Mouse (Mus musculus) intestine, embryonic 16.5 days (tissue): ENCODE data around the gene Erbb2. TPM values are rescaled to one million over a fixed set of nuclear protein-coding genes. Genes with fewer than 3 reads are reported as not detected.

Source experiments
- ATAC-seq: fragments of 200-750 bp; cut with Nextera tagmentation; 2 replicates; pipeline ENCODE4 v1.8.0; 2017; ENCODE audit warnings: moderate TSS enrichment, moderate library complexity
- H3K27ac ChIP-seq: fragments of 300-500 bp; sonication (generic); 2 replicates; pipeline ENCODE4 v1.5.1; 2014; ENCODE audit warnings: mild to moderate bottlenecking, low read length
- H3K27me3 ChIP-seq: fragments of 300-500 bp; sonication (generic); replicated peaks from 2 replicates; pipeline ENCODE4 v1.6.1; 2014; ENCODE audit warnings: low read length, control low read depth, mixed read lengths; ENCODE audit not compliant: control insufficient read depth, insufficient read depth
- H3K36me3 ChIP-seq: fragments of 300-500 bp; sonication (generic); 2 replicates; pipeline ENCODE4 v1.6.1; 2014; ENCODE audit warnings: low read length, control low read depth; ENCODE audit not compliant: control insufficient read depth, insufficient read depth
- H3K4me1 ChIP-seq: fragments of 300-500 bp; sonication (generic); 2 replicates; pipeline ENCODE4 v1.6.1; 2014; ENCODE audit warnings: low read length, control low read depth, mixed read lengths; ENCODE audit not compliant: control insufficient read depth, insufficient read depth
- H3K4me2 ChIP-seq: fragments of 300-500 bp; sonication (generic); 2 replicates; pipeline ENCODE4 v1.6.1; 2014; ENCODE audit warnings: low read depth, low read length, control low read depth
- H3K4me3 ChIP-seq: fragments of 300-500 bp; sonication (generic); 2 replicates; pipeline ENCODE4 v1.5.1; 2014; ENCODE audit warnings: mild to moderate bottlenecking, low read length
- H3K9ac ChIP-seq: fragments of 300-500 bp; sonication (generic); 2 replicates; pipeline ENCODE4 v1.6.1; 2014; ENCODE audit warnings: low read depth, low read length
- H3K9me3 ChIP-seq: fragments of 300-500 bp; sonication (generic); 2 replicates; pipeline ENCODE4 v1.6.1; 2016; ENCODE audit warnings: low read length, control low read depth; ENCODE audit not compliant: control insufficient read depth
- WGBS: fragments of 180-500 bp; shearing (Covaris S2); extraction: QIAGEN DNeasy Blood & Tissue Kit; methylation state at CpG from one replicate; pipeline ENCODE4 v1.1.7; 2014; 5-methylcytosine and 5-hydroxymethylcytosine counted together
- polyA plus RNA-seq: library from polyadenylated mRNA; unstranded; fragments of >200 nt; fragmentation: Nextera tagmentation; extraction: Ambion mirVana; gene quantifications from 2 replicates; pipeline ENCODE4 v1.2.1, GENCODE M21; 2015

Erbb2 gene
- polyA plus RNA-seq, 1 experiment from 2014 or later, result 33.8 TPM

DNA sequence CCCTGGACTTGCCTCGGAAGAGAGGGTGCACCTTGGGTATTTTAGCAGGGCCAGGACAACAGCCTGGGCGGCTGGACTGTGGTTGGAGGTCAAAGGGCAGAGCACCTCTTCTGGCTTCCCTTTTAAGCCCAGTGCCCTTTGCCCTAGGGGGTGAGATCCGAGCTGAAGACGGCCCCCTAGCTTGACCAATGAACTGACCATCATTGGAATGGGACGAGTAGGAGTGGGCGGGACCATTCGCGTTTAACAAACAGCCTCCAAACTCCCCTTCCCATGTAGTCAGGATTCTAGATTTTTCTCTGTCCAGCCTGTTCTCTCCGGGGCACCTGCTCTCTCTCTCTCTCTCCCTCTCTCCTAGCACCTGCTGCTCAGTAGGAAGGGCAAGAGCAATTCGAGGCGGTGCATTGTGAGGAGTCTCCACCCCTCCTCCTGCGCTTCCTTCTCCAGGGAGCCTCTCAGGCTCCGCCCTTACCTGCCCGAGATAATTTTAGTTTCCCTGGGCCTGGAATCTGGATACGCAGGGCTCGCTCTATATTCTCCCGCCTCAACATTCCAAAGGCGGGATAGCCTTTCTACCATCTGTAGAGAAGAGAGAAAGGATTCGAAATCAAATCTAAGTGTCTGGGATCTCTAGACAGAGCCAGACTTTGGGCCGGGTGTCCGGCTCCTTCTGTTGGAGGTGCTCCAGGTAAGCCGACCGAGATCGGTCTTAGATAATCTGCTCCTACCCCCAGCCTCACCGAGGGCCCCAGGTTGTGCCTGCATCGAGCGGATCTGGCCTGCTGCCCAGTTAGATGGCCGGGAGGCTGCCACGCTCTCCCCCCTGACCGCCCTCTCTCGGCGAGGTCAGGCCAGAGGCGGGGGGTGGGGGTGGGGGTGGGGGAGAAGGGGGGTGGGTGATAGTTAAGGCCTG, 34.5 kb downstream of the Erbb2 start:
- H3K4me3 ChIP-seq, result peak overlapping the region; percentile 55
- H3K27ac ChIP-seq, result peak overlapping the region; percentile 95
- no peaks in the 10 kb centered on the region for H3K9me3 ChIP-seq
- peak overlapping the region; percentile 43 for H3K4me2 ChIP-seq
- peak; percentile 91 for ATAC-seq
- WGBS, result 1% methylated on average over 31 of the region's 33 CpGs
- no peaks in the 10 kb centered on the region; the same call in 1 of the 2 replicates for H3K27me3 ChIP-seq
- peaks cover 3% of the 10 kb centered on the region; the same call in 1 of the 2 replicates for H3K36me3 ChIP-seq
- peak overlapping the region; percentile 79 for H3K9ac ChIP-seq
- peaks cover 12% of the 10 kb centered on the region for H3K4me1 ChIP-seq

DNA sequence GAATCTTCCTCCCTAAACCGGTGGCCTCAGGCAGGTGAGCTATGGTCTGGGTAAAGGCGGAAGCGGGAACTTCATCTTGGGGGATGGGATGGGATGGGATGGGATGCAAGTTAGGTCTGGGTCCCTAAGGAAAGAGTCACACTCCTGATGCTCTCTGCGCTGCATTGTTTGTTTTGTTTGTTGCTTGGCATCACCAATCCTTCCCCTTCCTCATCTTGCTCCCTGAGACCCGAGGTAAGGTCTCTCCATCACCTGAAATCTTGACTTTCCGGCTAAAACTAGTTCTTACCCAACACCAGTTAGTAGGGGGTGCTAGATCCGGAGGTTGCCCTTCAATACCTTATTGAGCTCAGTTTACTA, 35.2 kb downstream of the Erbb2 start:
- peaks cover 3% of the 10 kb centered on the region; the same call in 1 of the 2 replicates for H3K36me3 ChIP-seq
- H3K4me3 ChIP-seq, result peak overlapping the region; percentile 55
- 14% methylated on average over 7 of the region's 7 CpGs for WGBS
- peak overlapping the region; percentile 79 for H3K9ac ChIP-seq
- peak overlapping the region; percentile 95 for H3K27ac ChIP-seq
- peak overlapping the region; percentile 43 for H3K4me2 ChIP-seq
- no peak for ATAC-seq
- no peaks in the 10 kb centered on the region; the same call in 1 of the 2 replicates for H3K27me3 ChIP-seq
- peaks cover 12% of the 10 kb centered on the region for H3K4me1 ChIP-seq
- no peaks in the 10 kb centered on the region for H3K9me3 ChIP-seq

DNA sequence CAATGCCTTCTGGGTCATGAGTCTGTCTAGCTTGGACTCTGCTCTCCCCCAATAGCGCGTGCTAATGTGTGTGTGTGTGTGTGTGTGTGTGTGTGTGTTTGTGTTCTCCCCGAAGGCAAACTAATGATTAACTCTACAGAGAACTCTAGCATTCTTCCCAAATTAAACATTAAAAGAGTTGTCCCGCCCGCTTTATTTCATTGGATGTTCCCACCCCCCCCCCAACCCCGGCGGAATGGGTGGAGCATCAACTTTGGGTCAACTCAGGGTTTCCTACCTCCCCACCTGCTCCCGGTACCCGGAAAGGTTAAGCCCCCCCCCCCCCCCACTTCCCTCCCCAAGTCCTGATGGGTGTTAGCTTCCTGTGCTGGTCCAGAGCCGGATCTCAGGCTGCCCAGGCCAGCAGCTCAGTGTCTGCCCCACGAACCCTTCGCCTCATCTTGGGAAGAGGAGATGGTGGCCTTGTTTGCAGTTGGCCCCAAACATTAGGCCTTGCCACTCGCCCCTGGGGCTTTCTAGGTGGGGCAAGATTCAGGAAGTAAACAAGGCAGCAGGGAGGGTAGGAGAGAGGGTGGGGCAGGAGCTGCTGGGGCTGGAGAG, 36.0 kb downstream of the Erbb2 start:
- peak; percentile 72 for ATAC-seq
- 30% methylated on average over 13 of the region's 13 CpGs for WGBS

DNA sequence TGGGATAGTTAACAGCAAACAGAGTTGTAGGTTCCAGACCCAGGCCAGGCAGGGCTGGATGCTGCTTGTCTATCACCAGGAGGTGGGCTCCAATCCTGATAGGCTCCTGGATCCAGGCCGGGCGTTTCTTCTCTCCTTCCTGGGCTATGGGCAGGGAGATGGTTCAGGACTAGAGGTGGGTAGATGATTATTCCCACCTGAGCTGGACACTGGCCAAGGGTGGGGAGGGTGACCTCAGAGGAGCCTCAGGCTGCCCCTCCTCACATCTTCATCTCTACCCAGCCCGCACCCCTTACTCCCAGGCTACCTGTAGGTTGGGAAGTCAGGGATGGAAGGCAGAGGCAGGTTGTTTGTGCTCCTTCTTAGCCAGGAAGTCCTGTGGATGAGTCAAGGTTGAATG, 37.1 kb downstream of the Erbb2 start:
- Histone ChIP-seq H3K9me3 (no peaks in the 10 kb centered on the region), H3K9ac (peak overlapping the region; percentile 41; the same call in 1 of the 2 replicates), H3K4me2 (peak overlapping the region; percentile 51), H3K4me3 (peak overlapping the region; percentile 55), H3K27ac (no peak overlapping the region), H3K27me3 (no peaks in the 10 kb centered on the region; the same call in 1 of the 2 replicates), H3K36me3 (peaks cover 9% of the 10 kb centered on the region), H3K4me1 (peaks cover 12% of the 10 kb centered on the region)
- ATAC-seq, result no peak
- 65% methylated on average over 3 of the region's 3 CpGs for WGBS

More for the DNA sequence above, 36.0 kb downstream of the Erbb2 start:
- H3K4me1 ChIP-seq, result peaks cover 12% of the 10 kb centered on the region
- peak overlapping the region; percentile 95 for H3K27ac ChIP-seq
- peak overlapping the region; percentile 51 for H3K4me2 ChIP-seq
- H3K4me3 ChIP-seq, result peak overlapping the region; percentile 55
- H3K27me3 ChIP-seq, result no peaks in the 10 kb centered on the region; the same call in 1 of the 2 replicates
- peaks cover 3% of the 10 kb centered on the region; the same call in 1 of the 2 replicates for H3K36me3 ChIP-seq
- H3K9ac ChIP-seq, result peak overlapping the region; percentile 79
- H3K9me3 ChIP-seq, result no peaks in the 10 kb centered on the region

DNA sequence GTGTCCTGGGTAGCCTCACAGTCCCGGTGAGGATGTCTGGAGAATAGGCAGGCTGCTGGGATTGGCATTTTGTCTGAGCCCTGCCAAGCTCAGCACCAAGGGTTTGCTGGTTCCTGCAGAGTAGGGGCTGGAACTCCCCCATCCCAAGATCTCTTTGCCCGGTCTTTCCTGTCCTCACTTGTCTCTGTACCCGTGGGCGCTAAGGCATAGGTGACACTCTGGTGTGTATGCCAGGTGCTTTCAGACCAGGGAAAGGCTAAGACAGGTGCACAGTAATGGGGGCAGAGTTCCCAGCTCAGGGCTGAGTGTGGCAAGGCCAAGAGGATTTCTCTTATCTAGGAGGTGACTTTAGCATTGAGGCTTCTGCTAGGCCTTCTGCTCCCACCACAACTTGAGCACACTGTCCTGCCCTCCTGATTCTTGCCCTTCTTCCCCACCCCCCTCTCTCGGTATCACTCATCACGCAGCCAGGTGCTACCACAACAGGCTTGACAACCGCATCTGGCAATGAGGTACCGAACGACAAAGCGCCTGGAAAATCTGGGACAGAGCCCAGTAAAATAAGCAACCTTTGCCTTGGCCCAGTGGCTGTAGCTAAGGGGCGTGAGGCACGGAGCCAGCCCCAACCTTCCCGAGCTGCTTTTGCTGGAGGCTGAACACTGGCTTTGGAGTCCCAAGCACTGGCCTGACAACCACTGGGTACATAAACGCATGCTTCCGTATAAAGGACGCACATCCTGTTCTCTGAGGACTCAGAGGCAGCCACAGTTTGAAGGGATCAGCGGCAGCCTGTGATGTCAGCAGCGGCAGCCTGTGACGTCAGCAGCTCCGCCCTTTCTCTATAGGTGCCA, 37.9 kb downstream of the Erbb2 start:
- Histone ChIP-seq H3K4me1 (peaks cover 12% of the 10 kb centered on the region), H3K27ac (no peak overlapping the region), H3K9me3 (no peaks in the 10 kb centered on the region), H3K9ac (peak overlapping the region; percentile 41; the same call in 1 of the 2 replicates), H3K4me3 (peak overlapping the region; percentile 55), H3K4me2 (peak overlapping the region; percentile 51), H3K36me3 (peaks cover 10% of the 10 kb centered on the region), H3K27me3 (no peaks in the 10 kb centered on the region; the same call in 1 of the 2 replicates)
- ATAC-seq, result no peak
- 70% methylated on average over 20 of the region's 20 CpGs for WGBS

DNA sequence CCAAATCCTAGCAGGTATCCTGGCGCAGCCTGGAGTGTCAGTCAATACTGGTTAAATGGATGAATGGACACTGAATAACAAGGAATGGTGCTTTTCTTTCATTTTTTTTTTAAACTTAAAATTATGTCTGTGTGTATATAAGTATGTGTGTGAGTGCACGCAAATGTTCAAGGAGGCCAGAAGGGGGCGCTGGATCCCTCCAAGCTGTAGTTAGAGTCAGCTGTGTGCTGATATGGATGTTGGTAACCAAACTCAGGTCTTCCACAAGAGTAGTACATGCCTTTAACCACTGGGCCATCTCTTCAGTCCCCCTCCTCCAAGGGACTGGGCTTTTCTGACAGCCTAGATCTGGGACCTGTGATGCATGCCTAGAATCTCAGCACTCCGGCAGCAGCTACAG, 43.2 kb downstream of the Erbb2 start:
- no peak for ATAC-seq
- 78% methylated on average over 4 of the region's 4 CpGs for WGBS

DNA sequence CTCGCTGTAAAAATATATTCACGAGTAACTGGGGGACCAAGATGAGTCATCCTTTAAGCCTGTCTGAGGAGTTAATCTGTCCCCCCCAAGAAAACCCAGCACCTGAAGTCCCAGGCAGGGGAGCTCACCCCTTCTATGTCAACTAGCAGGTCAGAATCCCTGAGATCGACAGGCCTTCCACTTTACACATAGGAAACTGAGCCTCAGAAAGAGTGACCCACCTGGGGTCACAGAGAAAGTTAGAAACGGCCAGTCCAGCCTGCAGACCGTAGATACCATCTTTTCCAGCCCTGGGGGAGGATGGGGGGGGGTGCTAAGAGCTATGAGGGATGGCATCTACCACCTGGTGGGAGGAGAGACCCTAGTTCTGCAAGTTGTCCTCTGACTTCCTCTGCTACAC, 44.3 kb downstream of the Erbb2 start:
- H3K9me3 ChIP-seq, result no peaks in the 10 kb centered on the region
- H3K36me3 ChIP-seq, result peaks cover 10% of the 10 kb centered on the region; the same call in 1 of the 2 replicates
- 0 out of 2 replicates have a peak, but pooled peaks cover 4% of the 10 kb centered on the region for H3K4me1 ChIP-seq
- no peak overlapping the region for H3K4me2 ChIP-seq
- WGBS, result 61% methylated on average over 5 of the region's 5 CpGs
- no peak overlapping the region for H3K27ac ChIP-seq
- H3K27me3 ChIP-seq, result peaks cover 2% of the 10 kb centered on the region; the same call in 1 of the 2 replicates
- ATAC-seq, result no peak
- H3K9ac ChIP-seq, result no peak overlapping the region
- no peak overlapping the region for H3K4me3 ChIP-seq

More for the DNA sequence above, 43.2 kb downstream of the Erbb2 start:
- Histone ChIP-seq H3K9me3 (no peaks in the 10 kb centered on the region), H3K27me3 (peaks cover 2% of the 10 kb centered on the region; the same call in 1 of the 2 replicates), H3K36me3 (peaks cover 13% of the 10 kb centered on the region), H3K27ac (no peak overlapping the region), H3K9ac (no peak overlapping the region), H3K4me1 (0 out of 2 replicates have a peak, but pooled peaks cover 4% of the 10 kb centered on the region), H3K4me2 (no peak overlapping the region), H3K4me3 (no peak overlapping the region)

DNA sequence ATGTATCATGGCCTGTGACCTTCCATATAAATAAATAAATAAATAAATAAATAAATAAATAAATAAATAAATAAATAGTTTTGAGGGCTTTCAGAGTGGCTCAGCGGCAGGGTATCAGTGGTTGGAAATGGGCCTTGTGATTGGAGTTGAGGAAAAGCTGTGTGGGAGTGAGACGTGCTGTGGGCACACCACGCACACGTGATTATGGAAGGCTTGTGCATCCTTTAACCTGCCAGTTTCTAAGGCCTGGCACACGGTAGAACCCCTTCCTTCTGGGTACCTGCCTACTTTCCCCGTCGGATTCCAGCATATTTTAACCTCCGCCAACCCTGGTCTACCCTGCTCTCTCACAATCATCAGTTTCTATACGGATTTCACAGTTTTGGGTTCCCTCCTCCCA, 44.7 kb downstream of the Erbb2 start:
- peak; percentile 36 for ATAC-seq
- 22% methylated on average over 9 of the region's 9 CpGs for WGBS
- H3K9me3 ChIP-seq, result no peaks in the 10 kb centered on the region
- H3K4me1 ChIP-seq, result 0 out of 2 replicates have a peak, but pooled peaks cover 4% of the 10 kb centered on the region
- peak overlapping the region; percentile 69 for H3K4me3 ChIP-seq
- peak overlapping the region; percentile 59; the same call in 1 of the 2 replicates for H3K27ac ChIP-seq
- peak overlapping the region; percentile 67 for H3K9ac ChIP-seq
- peak overlapping the region; percentile 77 for H3K4me2 ChIP-seq
- H3K27me3 ChIP-seq, result peaks cover 2% of the 10 kb centered on the region; the same call in 1 of the 2 replicates
- H3K36me3 ChIP-seq, result peaks cover 10% of the 10 kb centered on the region; the same call in 1 of the 2 replicates
